Mouse (Mus musculus) cerebellum, adult 9-10 months (tissue): ENCODE data around the gene Taar4.

Experiments
- DNase-seq: peaks from one replicate; pipeline ENCODE4 v3.0.0; 2022

Gene Taar4

GRCm38 (mm10) chr10:23960444-23960915 is at the start of gene Taar4:
Taar4 (plus strand) TSS chr10:23960494.
- no peak for DNase-seq

GRCm38 (mm10) chr10:23920056-23920455 is 40.2 kb upstream of the Taar4 start, which contains the start of gene Taar1:
Taar1 (plus strand) TSS chr10:23920356.
- DNase-seq, result no peak

- no peak for DNase-seq
Measured at GRCm38 (mm10) chr10:23922468-23922867, 37.8 kb upstream of the Taar4 start.

- DNase-seq, result no peak
Measured at GRCm38 (mm10) chr10:23923941-23924340, 36.4 kb upstream of the Taar4 start.

- no peak for DNase-seq
Measured at GRCm38 (mm10) chr10:23937613-23938012, 22.7 kb upstream of the Taar4 start.

- DNase-seq, result no peak
Measured at GRCm38 (mm10) chr10:23938312-23938711, 22.0 kb upstream of the Taar4 start, which contains the start of gene Taar2. Taar2 (plus strand) TSS chr10:23938572.

GRCm38 (mm10) chr10:23942465-23942864 is 17.8 kb upstream of the Taar4 start:
- DNase-seq, result no peak

- DNase-seq, result no peak
Measured at GRCm38 (mm10) chr10:23948026-23948425, 12.3 kb upstream of the Taar4 start.

GRCm38 (mm10) chr10:23949508-23950005 is 10.7 kb upstream of the Taar4 start, which contains the start of gene Taar3:
Taar3 (plus strand) TSS chr10:23949558.
- no peak for DNase-seq

- peak; percentile 71 for DNase-seq
Measured at GRCm38 (mm10) chr10:23951714-23952113, 8.6 kb upstream of the Taar4 start.

- DNase-seq, result no peak
Measured at GRCm38 (mm10) chr10:23959071-23959470, 1.2 kb upstream of the Taar4 start.

- DNase-seq, result no peak
Measured at GRCm38 (mm10) chr10:23963444-23963843, 3.1 kb downstream of the Taar4 start.

- no peak for DNase-seq
Measured at GRCm38 (mm10) chr10:23964921-23965610, 4.8 kb downstream of the Taar4 start.

GRCm38 (mm10) chr10:23970656-23971165 is 10.4 kb downstream of the Taar4 start, which contains the start of gene Taar5:
Taar5 (plus strand) TSS chr10:23970706.
- no peak for DNase-seq

GRCm38 (mm10) chr10:23971256-23971655 is 11.0 kb downstream of the Taar4 start:
- DNase-seq, result no peak

GRCm38 (mm10) chr10:23977958-23978357 is 17.7 kb downstream of the Taar4 start:
- DNase-seq, result no peak

- peak; percentile 38 for DNase-seq
Measured at GRCm38 (mm10) chr10:23978901-23979705, 18.8 kb downstream of the Taar4 start.

- DNase-seq, result no peak
Measured at GRCm38 (mm10) chr10:23985546-23985945, 25.3 kb downstream of the Taar4 start, which contains the start of gene Taar6. Taar6 (minus strand) TSS chr10:23985646.

GRCm38 (mm10) chr10:23986419-23986818 is 26.1 kb downstream of the Taar4 start:
- no peak for DNase-seq

- no peak for DNase-seq
Measured at GRCm38 (mm10) chr10:23993381-23993780, 33.1 kb downstream of the Taar4 start, which contains the start of gene Taar7a. Taar7a (minus strand) TSS chr10:23993481.

GRCm38 (mm10) chr10:23999639-24000038 is 39.3 kb downstream of the Taar4 start, which contains the start of gene Taar7b:
Taar7b (plus strand) TSS chr10:23999939.
- DNase-seq, result no peak

- DNase-seq, result no peak
Measured at GRCm38 (mm10) chr10:24006442-24006841, 46.1 kb downstream of the Taar4 start.

- DNase-seq, result no peak
Measured at GRCm38 (mm10) chr10:24007034-24007433, 46.7 kb downstream of the Taar4 start.
